Mouse (Mus musculus): ENCODE data around the gene Zfand2a. TPM values are rescaled to one million over a fixed set of nuclear protein-coding genes. Genes with fewer than 3 reads are reported as not detected.
A peak's percentile ranks its signal among the peaks of the same experiment; 100 is the strongest.

The Zfand2a gene
- 5.4 and 10.8 TPM in 2 replicates for polyA plus RNA-seq (2014; fragmentation: Nextera tagmentation; extraction: Ambion mirVana)

GRCm38 (mm10) chr5:139484185-139484814, at the start of gene Zfand2a:
Zfand2a (minus strand) TSS chr5:139484549.
- peak within 1 kb of the TSS; percentile 77 for H3K4me2 ChIP-seq (ENCODE audit: low read depth, low read length)
- under 1% methylated on average over 38 of the region's 42 CpGs for WGBS
- peak within 1 kb of the TSS; percentile 99 for H3K4me3 ChIP-seq (ENCODE audit: low read depth, low read length)
- DNase-seq (ENCODE audit: low spot score) = peak; percentile 100
- H3K27ac ChIP-seq (replicated peaks; ENCODE audit: low read depth, low read length) = peak within 1 kb of the TSS; percentile 84
- peak within 1 kb of the TSS; percentile 86 for H3K9ac ChIP-seq (ENCODE audit: low read depth, low read length)
- H3K36me3 ChIP-seq (ENCODE audit: control insufficient read depth, insufficient read depth, low read length) = peaks cover 31% of the 10 kb centered on the region
- no peaks in the 10 kb centered on the region for H3K27me3 ChIP-seq (replicated peaks; ENCODE audit: control insufficient read depth, insufficient read depth, low read length)
- peak; percentile 97 for ATAC-seq (ENCODE audit: low read depth)
- H3K4me1 ChIP-seq (ENCODE audit: control insufficient read depth, insufficient read depth, low read length) = peaks cover 8% of the 10 kb centered on the region
- H3K9me3 ChIP-seq (ENCODE audit: control insufficient read depth, low read length) = peaks cover 9% of the 10 kb centered on the region

GRCm38 (mm10) chr5:139528851-139529250, 44.5 kb upstream of the Zfand2a start:
- Histone ChIP-seq H3K4me3 (ENCODE audit: low read depth, low read length) (no peak overlapping the region), H3K9me3 (ENCODE audit: control insufficient read depth, low read length) (no peaks in the 10 kb centered on the region), H3K4me2 (ENCODE audit: low read depth, low read length) (no peak overlapping the region), H3K9ac (ENCODE audit: low read depth, low read length) (no peak overlapping the region), H3K4me1 (ENCODE audit: control insufficient read depth, insufficient read depth, low read length) (no peaks in the 10 kb centered on the region), H3K27ac (replicated peaks; ENCODE audit: low read depth, low read length) (no peak overlapping the region), H3K36me3 (ENCODE audit: control insufficient read depth, insufficient read depth, low read length) (no peaks in the 10 kb centered on the region), H3K27me3 (replicated peaks; ENCODE audit: control insufficient read depth, insufficient read depth, low read length) (peaks cover 21% of the 10 kb centered on the region)
- 63% methylated on average over 7 of the region's 7 CpGs for WGBS
- ATAC-seq (ENCODE audit: low read depth) (no peak), DNase-seq (ENCODE audit: low spot score) (no peak)

- 37% methylated on average over 9 of the region's 10 CpGs for WGBS
- Histone ChIP-seq H3K36me3 (ENCODE audit: control insufficient read depth, insufficient read depth, low read length) (no peaks in the 10 kb centered on the region), H3K4me1 (ENCODE audit: control insufficient read depth, insufficient read depth, low read length) (no peaks in the 10 kb centered on the region), H3K9me3 (ENCODE audit: control insufficient read depth, low read length) (no peaks in the 10 kb centered on the region), H3K4me3 (ENCODE audit: low read depth, low read length) (no peak overlapping the region), H3K4me2 (ENCODE audit: low read depth, low read length) (no peak overlapping the region), H3K9ac (ENCODE audit: low read depth, low read length) (no peak overlapping the region), H3K27me3 (replicated peaks; ENCODE audit: control insufficient read depth, insufficient read depth, low read length) (no peaks in the 10 kb centered on the region), H3K27ac (replicated peaks; ENCODE audit: low read depth, low read length) (peak overlapping the region; percentile 30; the same call in 1 of the 2 replicates)
- ATAC-seq (ENCODE audit: low read depth) (no peak), DNase-seq (ENCODE audit: low spot score) (no peak)
Observed at GRCm38 (mm10) chr5:139521987-139522386, 37.6 kb upstream of the Zfand2a start.

GRCm38 (mm10) chr5:139520069-139520834, 35.9 kb upstream of the Zfand2a start:
- Histone ChIP-seq H3K36me3 (ENCODE audit: control insufficient read depth, insufficient read depth, low read length) (no peaks in the 10 kb centered on the region), H3K4me3 (ENCODE audit: low read depth, low read length) (no peak overlapping the region), H3K27me3 (replicated peaks; ENCODE audit: control insufficient read depth, insufficient read depth, low read length) (no peaks in the 10 kb centered on the region), H3K9me3 (ENCODE audit: control insufficient read depth, low read length) (no peaks in the 10 kb centered on the region), H3K4me2 (ENCODE audit: low read depth, low read length) (no peak overlapping the region), H3K4me1 (ENCODE audit: control insufficient read depth, insufficient read depth, low read length) (0 out of 2 replicates have a peak, but pooled peaks cover 4% of the 10 kb centered on the region), H3K27ac (replicated peaks; ENCODE audit: low read depth, low read length) (no peak overlapping the region), H3K9ac (ENCODE audit: low read depth, low read length) (0 out of 2 replicates have a peak overlapping the region, but pooled peaks have one; percentile 19)
- DNase-seq (ENCODE audit: low spot score) = peak; percentile 76
- no peak for ATAC-seq (ENCODE audit: low read depth)
- WGBS = 40% methylated on average over 14 of the region's 14 CpGs

- no peak for DNase-seq (ENCODE audit: low spot score)
- Histone ChIP-seq H3K27me3 (replicated peaks; ENCODE audit: control insufficient read depth, insufficient read depth, low read length) (no peaks in the 10 kb centered on the region), H3K4me1 (ENCODE audit: control insufficient read depth, insufficient read depth, low read length) (0 out of 2 replicates have a peak, but pooled peaks cover 4% of the 10 kb centered on the region), H3K27ac (replicated peaks; ENCODE audit: low read depth, low read length) (no peak overlapping the region), H3K4me3 (ENCODE audit: low read depth, low read length) (no peak overlapping the region), H3K9me3 (ENCODE audit: control insufficient read depth, low read length) (peaks cover 5% of the 10 kb centered on the region; the same call in 1 of the 2 replicates), H3K9ac (ENCODE audit: low read depth, low read length) (no peak overlapping the region), H3K36me3 (ENCODE audit: control insufficient read depth, insufficient read depth, low read length) (no peaks in the 10 kb centered on the region), H3K4me2 (ENCODE audit: low read depth, low read length) (no peak overlapping the region)
- ATAC-seq (ENCODE audit: low read depth) = peak; percentile 50; the same call in 1 of the 2 replicates
- 32% methylated on average over 11 of the region's 11 CpGs for WGBS
Observed at GRCm38 (mm10) chr5:139516281-139516680, 31.9 kb upstream of the Zfand2a start.

GRCm38 (mm10) chr5:139512201-139512600, 27.9 kb upstream of the Zfand2a start:
- Histone ChIP-seq H3K4me1 (ENCODE audit: control insufficient read depth, insufficient read depth, low read length) (0 out of 2 replicates have a peak, but pooled peaks cover 4% of the 10 kb centered on the region), H3K9me3 (ENCODE audit: control insufficient read depth, low read length) (peaks cover 5% of the 10 kb centered on the region; the same call in 1 of the 2 replicates), H3K4me3 (ENCODE audit: low read depth, low read length) (no peak overlapping the region), H3K9ac (ENCODE audit: low read depth, low read length) (no peak overlapping the region), H3K36me3 (ENCODE audit: control insufficient read depth, insufficient read depth, low read length) (no peaks in the 10 kb centered on the region), H3K4me2 (ENCODE audit: low read depth, low read length) (no peak overlapping the region), H3K27ac (replicated peaks; ENCODE audit: low read depth, low read length) (no peak overlapping the region), H3K27me3 (replicated peaks; ENCODE audit: control insufficient read depth, insufficient read depth, low read length) (peaks cover 11% of the 10 kb centered on the region; the same call in 1 of the 2 replicates)
- ATAC-seq (ENCODE audit: low read depth) (no peak), DNase-seq (ENCODE audit: low spot score) (no peak)
- WGBS = 82% methylated on average over 4 of the region's 4 CpGs

- peaks cover 11% of the 10 kb centered on the region; the same call in 1 of the 2 replicates for H3K27me3 ChIP-seq (replicated peaks; ENCODE audit: control insufficient read depth, insufficient read depth, low read length)
- peaks cover 5% of the 10 kb centered on the region; the same call in 1 of the 2 replicates for H3K9me3 ChIP-seq (ENCODE audit: control insufficient read depth, low read length)
- H3K27ac ChIP-seq (replicated peaks; ENCODE audit: low read depth, low read length) = no peak overlapping the region
- no peaks in the 10 kb centered on the region for H3K36me3 ChIP-seq (ENCODE audit: control insufficient read depth, insufficient read depth, low read length)
- 17% methylated on average over 17 of the region's 17 CpGs for WGBS
- no peak overlapping the region for H3K4me3 ChIP-seq (ENCODE audit: low read depth, low read length)
- DNase-seq (ENCODE audit: low spot score) = peak; percentile 50
- ATAC-seq (ENCODE audit: low read depth) = peak; percentile 75; the same call in 1 of the 2 replicates
- no peak overlapping the region for H3K4me2 ChIP-seq (ENCODE audit: low read depth, low read length)
- no peaks in the 10 kb centered on the region for H3K4me1 ChIP-seq (ENCODE audit: control insufficient read depth, insufficient read depth, low read length)
- H3K9ac ChIP-seq (ENCODE audit: low read depth, low read length) = no peak overlapping the region
Observed at GRCm38 (mm10) chr5:139510682-139511366, 26.5 kb upstream of the Zfand2a start.

GRCm38 (mm10) chr5:139506207-139506606, 21.9 kb upstream of the Zfand2a start:
- Histone ChIP-seq H3K9me3 (ENCODE audit: control insufficient read depth, low read length) (no peaks in the 10 kb centered on the region), H3K36me3 (ENCODE audit: control insufficient read depth, insufficient read depth, low read length) (no peaks in the 10 kb centered on the region), H3K27ac (replicated peaks; ENCODE audit: low read depth, low read length) (no peak overlapping the region), H3K9ac (ENCODE audit: low read depth, low read length) (no peak overlapping the region), H3K4me3 (ENCODE audit: low read depth, low read length) (no peak overlapping the region), H3K4me1 (ENCODE audit: control insufficient read depth, insufficient read depth, low read length) (no peaks in the 10 kb centered on the region), H3K27me3 (replicated peaks; ENCODE audit: control insufficient read depth, insufficient read depth, low read length) (peaks cover 16% of the 10 kb centered on the region), H3K4me2 (ENCODE audit: low read depth, low read length) (no peak overlapping the region)
- WGBS = 14% methylated on average over 4 of the region's 5 CpGs
- no peak for ATAC-seq (ENCODE audit: low read depth)
- DNase-seq (ENCODE audit: low spot score) = peak; percentile 36

Measured in embryonic facial prominence, embryonic 14.5 days (tissue).